Mouse (Mus musculus): ENCODE results near the gene Fam107b. TPM values are rescaled to one million over a fixed set of nuclear protein-coding genes. Genes with fewer than 3 reads are reported as not detected.
"Not testable (repeated sequence)": the region's sequence is repeated elsewhere in the genome, so short reads cannot be mapped to it uniquely, and the experiment has no call there.

Fam107b gene
- total RNA-seq, 2 experiments from 2014 or later: 11.2 to 19.0 TPM

DNA sequence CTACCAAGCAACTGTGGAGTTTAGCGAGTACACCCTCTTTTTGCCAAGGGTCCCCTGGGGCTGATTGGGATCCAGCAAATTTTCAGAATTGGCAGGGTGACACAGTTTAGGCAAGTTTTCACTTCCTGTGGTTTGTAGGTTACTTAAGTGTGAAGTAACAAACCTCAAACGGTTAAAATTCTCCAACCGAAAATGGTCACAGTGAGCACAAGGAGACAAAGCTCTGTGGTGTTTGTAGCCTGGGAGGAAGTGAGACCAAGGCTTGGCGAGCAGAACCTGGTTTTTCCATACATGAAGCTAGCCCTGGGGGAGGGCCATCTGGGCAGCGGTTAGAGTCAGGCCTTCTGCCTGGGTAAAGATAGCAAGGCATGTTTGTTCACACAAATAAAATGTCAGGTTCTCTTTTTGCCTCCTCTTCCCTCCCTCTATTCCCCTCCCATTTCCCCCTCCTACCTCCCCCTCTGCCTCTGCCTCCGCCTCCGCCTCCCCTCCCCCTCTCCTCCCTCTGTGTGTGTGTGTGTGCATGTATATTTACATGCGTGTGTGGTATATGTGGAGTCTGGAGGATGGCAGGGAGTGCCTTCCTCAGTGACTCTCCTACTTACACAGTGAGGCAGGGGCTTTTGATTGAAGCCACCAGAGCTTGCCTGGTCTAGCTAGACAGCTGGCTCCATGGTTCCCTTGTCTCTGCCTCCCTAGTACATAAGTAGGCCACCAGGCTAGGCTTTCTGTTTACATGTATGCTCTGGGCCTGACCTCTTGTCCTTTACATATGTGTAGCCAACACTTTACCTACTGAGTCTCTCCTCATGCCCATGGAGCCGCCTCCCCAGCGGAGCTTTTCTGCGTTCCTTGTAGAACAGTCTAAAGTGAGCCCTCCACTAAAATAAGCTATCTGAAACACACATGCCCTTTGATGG is 87.8 kb downstream of the Fam107b start:
- DNase-seq (ENCODE audit: low spot score in 2 of 2): peak in 1 of 2 experiments; percentile 32

GRCm38 (mm10) chr2:3658900-3659299 is 88.6 kb downstream of the Fam107b start:
- no peak for DNase-seq (ENCODE audit: low spot score in 2 of 2)

GRCm38 (mm10) chr2:3659300-3659910 is 89.1 kb downstream of the Fam107b start:
- DNase-seq (ENCODE audit: low spot score in 2 of 2): no peak

GRCm38 (mm10) chr2:3664086-3664485 is 93.8 kb downstream of the Fam107b start:
- DNase-seq (ENCODE audit: low spot score in 2 of 2): no peak

DNA sequence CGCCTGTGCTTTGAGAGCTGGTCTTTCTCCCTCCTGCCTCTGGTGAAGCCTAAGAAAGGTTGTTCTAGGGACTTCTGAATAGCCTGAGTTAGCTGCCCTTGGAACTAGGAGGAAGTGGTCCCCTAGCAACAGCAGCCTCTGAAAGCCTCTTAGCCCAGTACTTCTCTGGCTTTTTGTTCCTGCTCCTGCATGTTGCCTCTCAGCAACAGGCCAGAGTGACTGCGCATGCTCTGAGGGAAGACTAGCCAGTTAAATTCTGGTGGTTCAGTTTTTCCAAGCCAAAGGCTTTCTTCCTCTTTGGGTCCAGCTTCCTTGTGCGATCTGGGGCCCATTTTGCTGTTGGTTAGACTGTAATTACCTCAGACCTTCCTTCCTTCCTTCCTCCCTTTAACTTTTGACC is 98.4 kb downstream of the Fam107b start:
- DNase-seq (ENCODE audit: low spot score in 2 of 2): no peak

DNA sequence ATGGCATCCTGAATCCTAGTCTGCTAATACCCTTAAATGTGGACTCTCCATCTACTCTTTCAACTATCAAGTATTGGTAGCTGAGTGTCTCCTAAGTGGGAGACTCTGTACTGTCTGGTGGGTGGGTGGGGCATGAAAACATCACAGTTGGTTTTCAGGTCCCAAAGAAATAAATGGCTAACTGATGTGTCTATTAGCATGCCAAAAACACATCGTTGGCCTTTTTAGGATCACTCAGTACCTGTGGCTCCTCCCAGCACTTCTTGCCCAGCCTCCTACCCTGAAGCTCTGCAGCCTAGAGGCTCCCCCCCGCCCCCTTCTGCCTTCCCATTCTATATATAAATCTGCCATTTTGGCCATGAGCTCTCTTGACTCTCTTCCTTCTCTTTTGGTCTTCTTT is 99.4 kb downstream of the Fam107b start:
- no peak for DNase-seq (ENCODE audit: low spot score in 2 of 2)

GRCm38 (mm10) chr2:3672654-3673367 is 102.5 kb downstream of the Fam107b start:
- DNase-seq (ENCODE audit: low spot score in 2 of 2): no peak

GRCm38 (mm10) chr2:3675481-3675880 is 105.2 kb downstream of the Fam107b start:
- no peak for DNase-seq (ENCODE audit: low spot score in 2 of 2)

GRCm38 (mm10) chr2:3682699-3683098 is 112.4 kb downstream of the Fam107b start:
- no peak for DNase-seq (ENCODE audit: low spot score in 2 of 2)

- DNase-seq (ENCODE audit: low spot score in 2 of 2): no peak
Observed at GRCm38 (mm10) chr2:3683343-3683742, 113.1 kb downstream of the Fam107b start.

- no peak for DNase-seq (ENCODE audit: low spot score in 2 of 2)
Observed at GRCm38 (mm10) chr2:3683751-3684229, 113.5 kb downstream of the Fam107b start.

DNA sequence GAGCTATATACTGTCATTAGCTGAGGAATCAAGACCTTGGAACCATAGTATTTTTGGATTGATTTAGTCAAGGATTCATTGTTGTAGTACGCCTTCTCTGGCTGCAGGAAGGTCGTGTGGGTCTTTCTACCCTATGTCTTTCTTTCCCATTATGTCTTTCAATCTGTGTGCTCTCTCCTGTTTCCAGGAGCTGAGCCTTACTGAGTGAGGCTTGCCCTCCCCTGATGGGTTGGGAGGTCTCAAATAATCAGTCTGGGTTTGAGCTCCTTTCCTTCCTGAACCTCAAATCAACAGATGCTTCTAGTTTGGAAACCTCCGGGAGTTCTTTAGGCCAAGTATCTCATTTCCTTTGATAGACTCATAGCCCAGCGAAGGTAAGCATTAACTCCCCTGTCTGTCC is 119.9 kb downstream of the Fam107b start:
- DNase-seq (ENCODE audit: low spot score in 2 of 2): no peak

- no peak for DNase-seq (ENCODE audit: low spot score in 2 of 2)
Observed at GRCm38 (mm10) chr2:3692833-3693232, 122.5 kb downstream of the Fam107b start.

DNA sequence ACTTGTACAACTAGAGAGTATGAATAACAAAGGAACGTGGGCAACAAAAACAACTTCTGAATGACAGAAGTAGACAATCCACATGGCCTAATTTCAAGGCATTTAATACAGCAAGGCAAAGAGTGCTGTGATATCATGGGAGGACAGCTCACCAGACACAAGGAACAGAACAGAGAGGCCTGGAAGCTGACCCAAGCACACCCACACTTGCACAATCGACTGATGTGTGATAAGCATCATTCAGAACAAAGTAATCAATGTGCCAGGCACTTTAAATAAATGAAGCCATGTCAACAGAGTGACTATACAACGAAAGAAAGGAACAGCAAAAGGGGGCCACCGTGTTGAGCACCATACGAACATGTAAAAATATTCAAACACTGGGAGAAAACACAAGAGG is 125.6 kb downstream of the Fam107b start:
- no peak for DNase-seq (ENCODE audit: low spot score in 2 of 2)

DNA sequence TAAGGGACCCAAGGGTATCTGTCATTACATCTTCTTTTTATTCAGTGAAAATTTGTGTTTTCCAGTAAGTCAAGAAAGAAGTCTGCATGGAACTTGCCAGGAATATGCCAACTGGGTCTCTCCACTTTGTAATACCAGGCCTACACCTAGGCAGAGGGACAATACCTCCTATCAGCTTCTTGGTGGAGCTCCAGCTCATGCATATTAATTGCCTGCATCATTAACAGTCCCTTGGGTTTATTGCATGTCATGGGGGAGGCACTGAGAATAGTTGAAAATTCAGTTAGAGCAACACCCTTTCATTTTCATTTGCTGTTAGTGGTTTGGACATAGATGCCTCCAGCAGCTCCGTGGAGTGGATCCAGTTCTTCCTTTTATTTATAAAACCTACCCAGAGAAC is 130.1 kb downstream of the Fam107b start:
- no peak for DNase-seq (ENCODE audit: low spot score in 2 of 2)

- DNase-seq (ENCODE audit: low spot score in 2 of 2): no peak
Observed at GRCm38 (mm10) chr2:3702640-3703190, 132.4 kb downstream of the Fam107b start.

- DNase-seq (ENCODE audit: low spot score in 2 of 2): no peak
Observed at GRCm38 (mm10) chr2:3703806-3704205, 133.5 kb downstream of the Fam107b start.

GRCm38 (mm10) chr2:3704311-3705162 is 134.2 kb downstream of the Fam107b start:
- no peak for DNase-seq (ENCODE audit: low spot score in 2 of 2)

- not testable (repeated sequence) for DNase-seq (ENCODE audit: low spot score in 2 of 2)
Observed at GRCm38 (mm10) chr2:3705283-3705682, 135.0 kb downstream of the Fam107b start.

DNA sequence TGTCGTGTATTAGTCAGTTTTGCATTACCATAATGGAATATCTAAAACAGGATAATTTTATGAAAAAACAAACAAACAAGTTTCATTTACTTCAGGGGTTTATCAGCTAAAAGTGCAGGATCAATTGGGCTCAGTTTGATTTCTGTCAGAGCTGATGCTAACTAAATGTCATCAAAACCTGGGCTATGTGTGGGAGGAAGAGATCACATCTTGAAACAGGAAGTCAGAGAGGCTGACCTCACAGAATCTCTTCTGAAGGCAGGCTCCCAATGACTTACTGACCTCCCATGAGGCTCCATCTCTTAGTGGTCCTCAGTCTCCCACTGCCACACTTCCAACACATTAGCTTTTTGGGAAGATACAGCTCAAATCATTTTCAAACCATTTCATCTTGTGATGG is 136.9 kb downstream of the Fam107b start:
- DNase-seq (ENCODE audit: low spot score in 2 of 2): no peak
